Mouse (Mus musculus): ENCODE results near the gene Usp19.

Usp19 gene

GRCm38 (mm10) chr9:108469430-108469829 lies 21.0 kb upstream of the Usp19 start:
- DNase-seq (ENCODE audit: low spot score in 2 of 2) = no peak

DNA sequence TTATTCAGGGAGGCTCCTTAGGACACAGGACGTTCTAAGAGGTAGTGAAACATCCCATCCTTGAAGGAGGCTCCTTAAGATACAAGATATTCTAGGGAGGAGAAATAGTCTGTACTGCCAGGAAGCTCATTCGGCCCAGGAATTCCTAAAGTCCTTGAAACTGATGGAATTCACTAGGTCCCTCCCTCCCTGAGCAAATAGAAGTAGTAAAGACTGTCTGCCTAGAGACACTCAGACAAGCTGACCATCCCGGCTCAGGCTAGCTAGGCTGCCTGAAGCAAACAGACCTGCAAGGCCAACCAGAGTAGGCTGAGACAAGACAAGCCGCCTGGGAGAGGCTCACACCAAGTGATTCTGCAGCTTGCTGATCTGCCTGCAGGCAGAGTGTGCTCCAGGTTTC lies 20.6 kb upstream of the Usp19 start:
- no peak for DNase-seq (ENCODE audit: low spot score in 2 of 2)

DNA sequence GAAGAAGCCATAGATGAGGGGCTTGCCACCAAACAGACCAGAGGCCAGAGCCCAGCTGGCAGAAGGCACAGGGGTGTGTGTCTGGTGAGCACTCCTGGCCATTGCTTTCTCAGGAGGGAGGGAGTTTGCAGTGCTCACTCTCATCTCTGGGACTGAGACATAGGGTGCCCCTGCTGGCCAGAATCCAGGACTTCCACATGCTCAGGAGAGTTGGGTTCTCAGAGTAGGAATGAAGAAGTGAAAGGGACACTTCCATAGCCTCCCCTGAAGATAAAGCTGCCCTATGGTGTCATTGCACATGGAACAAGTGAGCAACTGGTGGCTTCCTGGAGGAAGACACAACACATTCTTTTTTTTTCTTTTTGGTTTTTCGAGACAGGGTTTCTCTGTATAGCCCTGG lies 15.9 kb upstream of the Usp19 start:
- no peak for DNase-seq (ENCODE audit: low spot score in 2 of 2)

DNA sequence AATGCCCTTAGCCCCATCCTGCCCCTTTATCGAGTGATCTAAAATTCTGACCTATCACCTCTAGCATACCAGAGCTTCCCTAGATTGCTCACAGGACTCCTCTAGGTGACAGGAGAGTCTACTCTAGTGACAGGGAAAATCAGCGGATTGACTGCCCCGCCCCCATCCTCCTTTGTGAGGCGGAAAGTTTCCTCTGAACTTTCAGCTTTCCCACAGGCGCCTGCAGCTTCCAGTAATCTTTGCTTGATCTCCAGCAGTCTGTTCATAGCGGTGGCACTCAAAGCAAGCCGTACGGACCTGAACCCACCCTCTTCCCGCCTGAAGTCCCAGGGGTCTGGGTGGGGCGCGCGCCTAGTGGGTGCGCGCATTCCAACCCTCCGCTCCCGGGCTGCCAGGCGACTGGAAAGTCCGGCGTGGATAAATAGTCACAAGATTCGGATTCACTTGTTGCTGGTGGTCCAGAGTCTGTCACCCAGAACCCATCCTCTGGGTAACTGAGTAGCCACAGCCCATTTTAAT lies 11.7 kb upstream of the Usp19 start:
- peak in 1 of 2 experiments; percentile 61 for DNase-seq (ENCODE audit: low spot score in 2 of 2)

DNA sequence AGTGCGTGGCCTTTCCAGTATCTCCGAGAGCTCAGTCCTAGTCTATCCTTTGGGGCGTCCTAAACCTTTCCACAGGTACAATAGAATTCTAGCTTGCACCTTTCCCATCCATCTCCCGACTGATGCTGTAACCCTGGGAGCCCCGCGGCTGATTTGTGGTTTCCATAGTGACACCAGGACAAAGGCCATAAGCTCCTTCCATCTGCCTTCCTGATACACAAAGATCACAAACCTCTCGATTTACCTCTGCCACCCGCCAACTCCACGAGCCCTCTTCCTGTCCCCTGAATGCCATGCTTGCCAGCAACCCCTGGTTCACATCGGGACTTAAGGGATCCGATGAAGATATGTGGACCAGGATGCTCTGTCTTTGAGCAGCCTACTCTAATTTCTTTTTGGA lies 11.2 kb upstream of the Usp19 start:
- DNase-seq (ENCODE audit: low spot score in 2 of 2) = no peak

DNA sequence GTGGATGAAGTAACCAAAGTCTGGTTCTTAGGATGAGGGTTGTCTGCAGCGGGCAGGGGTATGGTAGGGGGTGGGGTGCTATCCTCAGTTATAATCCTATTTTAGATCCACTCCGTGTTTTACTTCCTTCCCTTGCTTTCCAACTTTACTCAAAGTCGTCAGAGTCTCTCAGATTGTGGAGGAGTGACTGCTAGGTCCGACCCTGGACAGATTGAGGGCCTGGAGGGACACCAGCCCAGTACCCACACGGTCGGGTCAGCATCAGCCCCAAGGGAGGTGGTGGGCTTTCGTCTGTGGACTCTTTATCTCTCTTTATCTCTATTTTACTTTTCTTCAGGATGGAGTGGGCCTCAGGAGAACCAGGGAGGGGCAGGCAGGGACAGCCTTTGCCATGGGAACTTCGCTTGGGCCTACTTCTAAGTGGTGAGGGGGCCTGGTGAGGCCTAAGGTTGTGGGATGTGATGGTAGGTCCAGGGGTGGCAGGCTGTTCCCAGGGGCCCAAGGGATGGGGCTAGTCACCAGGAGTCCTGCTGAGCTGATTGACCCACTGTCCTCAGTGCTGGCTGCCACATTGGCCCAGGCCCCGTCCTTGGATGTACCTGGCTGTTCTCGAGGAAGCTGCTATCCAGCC lies 10.6 kb upstream of the Usp19 start, which contains the start of gene Lamb2:
TSS of gene Lamb2 (plus strand) at position 16 of the 631 bp plus-strand sequence.
- no peak for DNase-seq (ENCODE audit: low spot score in 2 of 2)

GRCm38 (mm10) chr9:108480813-108481519 lies 9.4 kb upstream of the Usp19 start:
- DNase-seq (ENCODE audit: low spot score in 2 of 2) = no peak

GRCm38 (mm10) chr9:108481520-108482210 lies 8.7 kb upstream of the Usp19 start:
- DNase-seq (ENCODE audit: low spot score in 2 of 2) = no peak

DNA sequence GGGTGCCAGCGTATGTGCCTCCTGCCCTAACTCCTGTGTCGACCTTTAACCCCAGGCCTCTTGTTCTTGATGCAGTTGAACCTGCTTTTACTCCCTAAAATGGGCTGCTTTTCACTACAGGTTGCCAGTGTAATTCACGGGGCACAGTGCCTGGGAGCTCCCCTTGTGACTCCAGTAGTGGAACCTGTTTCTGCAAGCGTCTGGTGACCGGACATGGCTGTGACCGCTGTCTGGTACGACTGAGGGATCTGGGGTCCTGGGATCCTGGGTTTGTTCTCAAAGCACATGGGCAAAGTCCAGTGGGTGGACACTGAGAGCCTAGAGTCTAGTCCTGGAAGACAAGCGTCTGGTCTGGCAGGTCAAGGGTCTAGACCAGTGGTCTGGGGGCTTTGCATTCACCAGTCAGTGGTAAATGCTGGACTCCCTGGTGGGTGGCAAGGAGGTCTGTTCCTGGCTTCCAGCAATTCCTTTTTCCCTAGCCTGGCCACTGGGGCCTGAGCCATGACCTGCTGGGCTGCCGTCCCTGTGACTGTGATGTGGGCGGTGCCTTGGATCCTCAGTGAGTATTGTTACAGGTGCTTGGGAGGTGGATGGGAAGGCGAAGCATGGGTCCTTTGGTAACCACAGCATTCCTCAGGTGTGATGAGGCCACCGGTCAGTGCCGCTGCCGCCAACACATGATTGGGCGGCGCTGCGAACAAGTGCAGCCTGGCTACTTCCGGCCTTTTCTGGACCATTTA lies 7.2 kb upstream of the Usp19 start:
- no peak for DNase-seq (ENCODE audit: low spot score in 2 of 2)

- no peak for DNase-seq (ENCODE audit: low spot score in 2 of 2)
These were observed 6.4 kb upstream of the Usp19 start for GRCm38 (mm10) chr9:108484021-108484420.

DNA sequence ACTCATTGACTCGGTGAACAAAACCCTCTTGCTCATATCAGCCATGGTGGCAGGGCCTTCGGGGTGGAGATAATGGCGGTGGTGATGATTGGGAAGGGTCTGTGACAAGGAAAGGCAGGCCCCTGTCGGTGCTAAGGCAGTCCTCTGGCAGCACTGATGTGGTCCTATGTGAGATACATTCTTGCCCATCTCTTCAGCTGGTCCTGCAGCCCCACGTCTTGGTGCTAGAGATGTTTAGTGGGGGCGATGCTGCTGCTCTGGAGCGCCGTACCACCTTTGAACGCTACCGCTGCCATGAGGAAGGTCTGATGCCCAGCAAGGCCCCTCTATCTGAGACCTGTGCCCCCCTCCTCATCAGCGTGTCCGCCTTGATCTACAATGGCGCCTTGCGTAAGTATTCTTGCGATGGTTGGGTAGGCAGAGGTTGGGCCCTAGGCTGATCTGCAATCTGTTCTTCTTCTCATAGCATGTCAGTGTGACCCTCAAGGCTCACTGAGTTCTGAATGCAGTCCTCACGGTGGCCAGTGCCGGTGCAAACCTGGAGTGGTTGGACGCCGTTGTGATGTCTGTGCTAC lies 5.0 kb upstream of the Usp19 start:
- DNase-seq (ENCODE audit: low spot score in 2 of 2) = no peak

- DNase-seq (ENCODE audit: low spot score in 2 of 2) = no peak
These were observed 3.4 kb upstream of the Usp19 start for GRCm38 (mm10) chr9:108486973-108487530.

- no peak for DNase-seq (ENCODE audit: low spot score in 2 of 2)
These were observed 2.0 kb upstream of the Usp19 start for GRCm38 (mm10) chr9:108488403-108488802.

- no peak for DNase-seq (ENCODE audit: low spot score in 2 of 2)
These were observed 1.2 kb upstream of the Usp19 start for GRCm38 (mm10) chr9:108489215-108489614.

DNA sequence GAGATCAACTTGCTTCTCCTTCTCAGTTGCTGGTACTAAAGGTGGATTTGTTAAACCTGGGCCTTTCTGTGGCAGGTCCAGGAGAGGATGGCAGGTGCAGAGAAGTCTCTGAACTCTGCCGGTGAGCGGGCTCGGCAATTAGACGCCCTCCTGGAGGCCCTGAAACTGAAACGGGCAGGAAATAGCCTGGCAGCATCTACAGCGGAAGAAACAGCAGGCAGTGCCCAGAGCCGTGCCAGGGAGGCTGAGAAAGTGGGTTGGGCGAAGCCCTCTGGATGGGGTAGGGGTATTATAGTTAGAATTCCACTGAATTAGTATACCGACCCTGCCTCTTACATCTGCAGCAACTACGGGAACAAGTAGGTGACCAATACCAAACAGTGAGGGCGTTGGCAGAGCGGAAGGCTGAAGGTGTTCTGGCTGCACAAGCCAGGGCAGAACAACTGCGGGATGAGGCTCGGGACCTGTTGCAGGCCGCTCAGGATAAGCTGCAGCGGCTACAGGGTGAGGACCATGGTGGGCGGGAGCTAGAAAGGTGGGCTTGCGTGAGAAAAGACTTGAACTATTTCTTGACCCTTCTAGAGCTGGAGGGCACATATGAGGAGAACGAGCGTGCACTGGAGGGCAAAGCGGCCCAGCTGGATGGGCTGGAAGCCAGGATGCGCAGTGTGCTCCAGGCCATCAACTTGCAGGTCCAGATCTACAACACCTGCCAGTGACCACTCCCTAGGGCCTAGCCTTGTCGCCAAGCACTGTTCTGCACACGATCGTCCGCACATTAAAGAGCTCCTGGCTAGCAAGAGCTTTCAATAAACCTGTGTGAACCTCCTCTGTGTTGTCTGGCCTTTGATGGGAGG lies 472 bp upstream of the Usp19 start:
- no peak for DNase-seq (ENCODE audit: low spot score in 2 of 2)

DNA sequence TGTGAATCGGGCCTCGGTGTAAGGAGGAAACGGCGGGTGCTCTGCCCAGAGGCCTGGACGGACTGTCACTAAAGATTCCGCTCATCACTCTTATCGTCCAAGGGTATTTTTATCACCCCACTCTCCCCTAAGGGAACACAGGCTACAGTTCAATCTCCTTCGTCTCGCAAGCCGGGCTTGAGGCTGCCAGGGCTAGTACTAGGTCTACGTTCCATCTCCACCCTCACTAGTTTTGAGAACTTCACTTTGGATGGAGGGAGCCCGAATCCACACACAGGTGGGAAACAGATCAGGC lies 831 bp downstream of the Usp19 start:
- DNase-seq (ENCODE audit: low spot score in 2 of 2) = no peak

DNA sequence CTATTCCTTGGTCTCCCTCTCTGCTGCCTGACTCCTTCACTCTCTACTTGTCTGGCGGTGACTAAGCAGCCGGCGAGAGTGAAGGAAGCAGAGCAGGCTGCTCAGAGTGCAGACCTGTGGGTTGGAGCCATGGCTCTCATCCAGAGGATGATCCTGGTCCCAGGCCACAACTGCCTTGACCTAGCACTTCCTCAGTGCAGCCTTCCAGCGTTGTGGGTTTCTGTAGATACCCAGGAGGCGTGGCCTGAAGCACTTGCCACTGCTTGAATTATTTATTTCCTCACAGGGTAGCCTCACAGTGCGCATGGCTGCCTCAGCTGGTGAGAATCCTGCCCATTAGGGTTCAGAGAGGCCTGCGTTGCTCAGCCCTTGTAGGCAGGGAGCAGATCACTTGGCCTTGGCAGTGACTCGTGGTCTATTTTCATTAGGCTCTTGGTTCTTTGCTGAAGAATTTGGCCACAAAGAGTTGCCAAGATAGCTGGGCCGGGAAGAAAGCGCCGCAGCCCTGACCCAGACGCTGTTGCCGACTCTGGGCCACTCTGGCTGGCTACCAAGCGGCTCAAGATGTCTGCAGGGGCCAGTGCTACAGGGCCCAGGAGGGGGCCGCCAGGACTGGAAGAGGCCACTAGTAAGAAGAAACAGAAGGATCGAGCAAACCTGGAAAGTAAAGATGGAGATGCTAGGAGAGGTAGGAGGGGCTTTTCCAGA lies 1.8 kb downstream of the Usp19 start:
- no peak for DNase-seq (ENCODE audit: low spot score in 2 of 2)

DNA sequence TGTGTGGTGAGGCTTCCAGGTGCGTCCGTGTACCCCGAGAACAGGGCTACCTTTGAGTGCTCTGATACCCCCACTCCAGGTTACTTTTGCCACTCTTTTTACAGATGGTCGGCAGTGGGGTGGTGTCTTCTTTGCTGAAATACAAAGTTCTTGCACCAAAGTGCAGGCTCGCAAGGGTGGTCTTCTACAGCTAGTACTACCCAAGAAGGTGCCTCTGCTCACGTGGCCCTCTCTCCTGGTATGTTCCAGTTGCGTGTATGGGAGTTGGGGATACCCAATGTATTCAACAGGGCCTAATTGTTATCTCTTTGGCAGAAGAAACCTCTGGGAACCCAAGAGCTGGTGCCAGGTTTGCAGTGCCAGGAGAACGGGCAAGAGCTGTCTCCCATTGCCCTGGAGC lies 2.8 kb downstream of the Usp19 start:
- no peak for DNase-seq (ENCODE audit: low spot score in 2 of 2)

- DNase-seq (ENCODE audit: low spot score in 2 of 2) = no peak
These were observed 3.9 kb downstream of the Usp19 start for GRCm38 (mm10) chr9:108494146-108494825.
